Mouse (Mus musculus): Measurements from ENCODE around the gene Tas2r106.

DNA sequence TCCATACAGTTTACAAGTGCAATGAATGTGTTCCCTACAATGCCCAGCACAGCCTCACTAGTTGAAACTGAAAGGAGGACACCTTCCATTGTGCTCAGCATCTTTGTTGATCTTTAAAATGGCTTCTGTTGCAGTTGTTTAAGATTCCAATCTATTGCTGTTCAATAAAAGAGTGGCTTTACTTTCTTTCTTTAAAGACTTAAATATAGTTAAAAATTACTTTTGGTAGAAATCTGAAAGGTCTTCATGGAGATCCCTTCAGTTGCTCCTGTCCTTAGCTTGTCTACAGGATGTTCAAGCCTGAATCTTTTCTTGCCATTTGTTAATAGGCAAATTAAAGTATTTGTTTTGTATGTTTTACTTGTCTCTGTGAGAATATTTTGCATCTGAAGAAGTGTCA is 11.3 kb upstream of the Tas2r106 start, which contains the start of gene Tas2r114:
- no peak for TF ChIP-seq CTCF (IDR thresholded peaks at IDR 0.05; ENCODE audit: low read depth)
- TF ChIP-seq EP300 (IDR thresholded peaks at IDR 0.05; ENCODE audit: low read depth) = no peak
